Mouse (Mus musculus): ENCODE measurements around the gene Cdkn2aipnl.

- no peak for TF ChIP-seq CTCF (IDR thresholded peaks at IDR 0.05; ENCODE audit: extremely low read depth, insufficient read depth, low read length)
- no peak for TF ChIP-seq POLR2A (IDR thresholded peaks at IDR 0.05; ENCODE audit: extremely low read depth, insufficient read depth, low read length)
These were observed 43.5 kb downstream of the Cdkn2aipnl start for GRCm38 (mm10) chr11:52011011-52011410.
